Mouse (Mus musculus) activated CD4-positive, CD25-positive, alpha-beta regulatory T cell (primary cell): ENCODE measurements around the gene Rcn3. TPM values are rescaled to one million over a fixed set of nuclear protein-coding genes. Genes with fewer than 3 reads are reported as not detected.

Experiments
- polyA plus RNA-seq, 2 experiments: library from polyadenylated mRNA; unstranded; fragments of 100-300 nt; shearing (Covaris generic); gene quantifications; one replicate each; pipeline ENCODE4 v1.2.1; 2017

Gene Rcn3
- polyA plus RNA-seq: 10 to 100 TPM in 1 of 2 experiments, 1 to 10 TPM in 1; 5.2 to 16.8 TPM

GRCm38 (mm10) chr7:45092048-45092447, at the start of gene Rcn3:
TSS of gene Rcn3 (minus strand) at chr7:45092221.

GRCm38 (mm10) chr7:45135993-45136567, 44.1 kb upstream of the Rcn3 start, which contains the start of the genes Gm45713 and Flt3l:
TSS of gene Gm45713 (minus strand) at chr7:45136231.
TSS of gene Flt3l (minus strand) at chr7:45136432.

DNA sequence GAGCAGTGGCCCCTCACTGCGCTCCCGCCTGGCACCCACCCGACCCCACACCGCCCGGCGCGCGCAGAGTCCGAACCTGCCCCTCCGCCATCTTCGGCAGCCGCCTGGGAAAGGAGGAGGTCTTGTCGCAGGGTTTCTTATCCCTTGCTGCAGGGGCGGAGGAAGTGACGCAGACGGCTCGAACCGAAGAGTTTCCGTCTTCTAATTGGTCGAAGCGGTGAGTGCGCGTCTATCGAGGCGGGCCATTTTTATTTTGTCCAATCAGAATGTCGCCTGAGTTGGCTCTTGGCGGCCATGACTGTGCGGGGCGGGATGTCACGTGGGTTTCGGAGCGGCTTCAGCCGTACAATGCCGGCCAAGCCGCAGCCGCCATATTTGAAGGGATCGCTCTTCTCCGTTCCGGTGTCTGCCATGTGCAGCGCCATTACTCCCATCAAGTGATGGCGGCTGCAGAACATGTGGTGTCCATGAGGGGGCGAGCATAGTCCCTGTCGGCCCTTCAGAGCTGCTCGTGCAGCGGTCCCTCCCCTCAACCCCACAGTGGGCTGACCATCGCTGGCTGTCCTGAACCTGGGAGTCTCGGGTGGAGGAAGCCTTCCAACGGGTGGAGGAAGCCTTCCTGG, 36.7 kb upstream of the Rcn3 start, which contains the start of gene Rpl13a:
Gene Rpl13a (minus strand): TSS at position 138 of the 623 bp plus-strand sequence.

DNA sequence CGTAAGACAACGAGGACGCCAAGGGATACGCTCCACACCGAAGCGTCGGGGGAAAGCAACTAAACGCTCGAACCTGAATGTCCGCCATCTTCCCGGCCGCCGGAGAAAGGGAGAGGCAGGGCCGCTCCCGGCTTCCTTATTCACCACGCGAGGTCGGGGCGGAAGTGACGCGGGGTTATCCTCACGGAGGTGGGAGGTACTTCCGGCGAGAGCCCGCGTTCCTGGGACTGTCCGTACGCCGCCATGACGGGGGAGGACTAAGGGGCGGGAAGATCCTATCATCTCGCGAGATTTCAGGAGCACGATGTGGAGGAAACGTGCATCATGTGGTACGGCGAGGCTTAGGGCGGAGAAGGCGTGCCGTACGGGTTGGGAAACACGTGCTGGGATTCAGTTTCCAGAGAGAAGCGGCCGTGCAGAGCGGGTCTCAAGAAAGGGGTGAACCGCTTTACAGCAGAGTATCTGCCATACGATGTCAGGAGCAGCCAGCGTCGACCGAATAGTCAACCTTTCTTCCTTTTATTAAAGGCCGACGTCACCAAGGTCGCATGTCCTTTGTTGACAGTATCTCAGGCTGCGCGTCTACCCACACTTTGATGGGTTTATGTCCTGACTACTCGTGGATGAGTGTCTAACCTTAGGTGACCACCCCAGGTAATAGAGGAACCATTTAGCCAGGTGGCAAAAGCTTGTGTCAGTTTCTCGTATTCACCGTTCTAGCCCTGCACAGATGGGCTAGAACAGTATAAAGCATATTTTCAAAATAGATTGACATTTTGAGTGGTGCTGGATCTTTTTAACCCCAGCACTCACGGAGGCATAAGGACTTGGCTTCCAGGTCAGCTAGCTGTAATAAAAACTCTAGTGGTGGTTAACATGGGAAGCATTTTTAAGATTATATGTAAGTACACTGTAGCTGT, 32.5 kb upstream of the Rcn3 start, which contains the start of gene Rps11:
Gene Rps11 (minus strand): TSS at position 216 of the 920 bp plus-strand sequence.

DNA sequence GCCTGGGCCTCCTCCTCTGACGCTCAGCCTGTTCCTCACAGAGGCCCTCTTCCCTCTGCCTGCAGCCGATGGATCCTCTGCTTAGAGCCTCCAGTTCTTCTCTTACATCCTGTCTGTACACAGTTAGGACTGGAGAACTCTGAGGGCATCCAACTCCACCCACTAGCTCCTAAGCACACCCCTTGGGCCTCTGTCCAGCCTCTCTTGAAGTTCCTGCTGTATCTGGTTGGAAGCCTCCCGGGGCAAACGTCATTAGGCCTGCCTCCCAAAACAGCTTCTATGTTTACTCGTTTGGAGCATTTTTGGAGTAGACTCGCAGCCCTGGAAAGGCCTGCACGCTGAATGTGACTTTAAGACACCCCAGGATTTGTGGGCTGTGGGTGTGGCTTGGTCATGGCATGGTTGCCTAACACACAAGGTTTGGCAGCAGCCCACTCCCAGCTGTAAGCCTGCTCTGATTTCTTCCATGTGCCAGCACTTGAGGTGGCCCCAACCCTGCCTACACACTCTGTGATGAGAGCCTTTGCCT, 11.7 kb upstream of the Rcn3 start, which contains the start of gene Fcgrt:
Gene Fcgrt (minus strand): TSS at position 200 of the 529 bp plus-strand sequence.

GRCm38 (mm10) chr7:45062239-45062835, 29.7 kb downstream of the Rcn3 start, which contains the start of the genes Nosip and Prrg2:
TSS of gene Nosip (plus strand) at chr7:45062429.
TSS of gene Prrg2 (minus strand) at chr7:45062677.

GRCm38 (mm10) chr7:45052862-45053116, 39.2 kb downstream of the Rcn3 start, which contains the start of gene Prr12:
TSS of gene Prr12 (minus strand) at chr7:45052881.

Other genes starting within 250 kb of the Rcn3 start
- 10 to 100 TPM; 18.0 to 26.0 TPM for gene Akt1s1, start 243.2 kb downstream of the Rcn3 start, polyA plus RNA-seq
- gene Tbc1d17, start 243.1 kb downstream of the Rcn3 start, polyA plus RNA-seq: 10 to 100 TPM; 59.0 to 77.7 TPM
- gene Pnkp, start 235.1 kb downstream of the Rcn3 start, polyA plus RNA-seq: 10 to 100 TPM; 68.0 to 97.8 TPM
- gene Ptov1, start 222.4 kb downstream of the Rcn3 start, polyA plus RNA-seq: 10 to 100 TPM; 19.1 to 21.8 TPM
- 10 to 100 TPM; 53.6 TPM for gene Med25, start 199.5 kb downstream of the Rcn3 start, polyA plus RNA-seq
- gene Fuz, start 196.1 kb downstream of the Rcn3 start, polyA plus RNA-seq: 10 to 100 TPM; 28.0 to 39.1 TPM
- gene Ap2a1, start 162.7 kb downstream of the Rcn3 start, polyA plus RNA-seq: 10 to 100 TPM; 49.1 to 61.7 TPM
- gene Tsks, start 149.0 kb downstream of the Rcn3 start, polyA plus RNA-seq: under 1 TPM; 0.14 to 0.18 TPM
- gene Cpt1c, start 117.4 kb downstream of the Rcn3 start, polyA plus RNA-seq: under 1 TPM; 0.28 to 0.44 TPM
- 100 to 1,000 TPM; 138 to 219 TPM for gene Prmt1, start 105.7 kb downstream of the Rcn3 start, polyA plus RNA-seq
- gene Irf3, start 94.6 kb downstream of the Rcn3 start, polyA plus RNA-seq: 100 to 1,000 TPM; 173 to 194 TPM
- 10 to 100 TPM; 24.3 to 26.9 TPM for gene Bcl2l12, start 93.5 kb downstream of the Rcn3 start, polyA plus RNA-seq
- 10 to 100 TPM; 30.1 to 38.3 TPM for gene Scaf1, start 75.9 kb downstream of the Rcn3 start, polyA plus RNA-seq
- gene Rras, start 74.3 kb downstream of the Rcn3 start, polyA plus RNA-seq: 10 to 100 TPM; 21.5 to 34.7 TPM
- 1 to 10 TPM; 3.3 to 6.1 TPM for gene Prr12, start 39.3 kb downstream of the Rcn3 start, polyA plus RNA-seq
- 100 to 1,000 TPM; 130 to 137 TPM for gene Nosip, start 29.8 kb downstream of the Rcn3 start, polyA plus RNA-seq
- 1 to 10 TPM; 1.9 to 2.7 TPM for gene Prrg2, start 29.5 kb downstream of the Rcn3 start, polyA plus RNA-seq
- gene Fcgrt, start 11.6 kb upstream of the Rcn3 start, polyA plus RNA-seq: 10 to 100 TPM in 1 of 2 experiments, 1 to 10 TPM in 1; 1.6 to 18.5 TPM
- 1,000 to 10,000 TPM; 2,309 to 3,648 TPM for gene Rps11, start 32.2 kb upstream of the Rcn3 start, polyA plus RNA-seq
- 1,000 to 10,000 TPM; 2,307 to 3,859 TPM for gene Rpl13a, start 36.5 kb upstream of the Rcn3 start, polyA plus RNA-seq
- gene Gm45713, start 44.0 kb upstream of the Rcn3 start, polyA plus RNA-seq: not detected
- gene Flt3l, start 44.2 kb upstream of the Rcn3 start, polyA plus RNA-seq: 100 to 1,000 TPM; 263 to 410 TPM
- gene Pih1d1, start 62.1 kb upstream of the Rcn3 start, polyA plus RNA-seq: 10 to 100 TPM; 57.0 to 66.8 TPM
- gene Aldh16a1, start 62.4 kb upstream of the Rcn3 start, polyA plus RNA-seq: 10 to 100 TPM; 41.4 to 60.4 TPM
- under 1 TPM; 0.45 to 0.72 TPM for gene Slc17a7, start 71.7 kb upstream of the Rcn3 start, polyA plus RNA-seq
- not detected for gene Gfy, start 87.3 kb upstream of the Rcn3 start, polyA plus RNA-seq
- gene Pth2, start 88.8 kb upstream of the Rcn3 start, polyA plus RNA-seq: not detected
- gene Ccdc155, start 112.7 kb upstream of the Rcn3 start, polyA plus RNA-seq: under 1 TPM; 0.07 to 0.10 TPM
- 10 to 100 TPM in 1 of 2 experiments, 1 to 10 TPM in 1; 9.8 to 26.8 TPM for gene Dkkl1, start 119.9 kb upstream of the Rcn3 start, polyA plus RNA-seq
- 1 to 10 TPM; 2.6 to 4.0 TPM for gene Tead2, start 123.5 kb upstream of the Rcn3 start, polyA plus RNA-seq
- 100 to 1,000 TPM; 461 to 714 TPM for gene Cd37, start 146.9 kb upstream of the Rcn3 start, polyA plus RNA-seq
- under 1 TPM in 1 of 2 experiments, not detected in 1; 0.20 TPM for gene Slc6a16, start 148.9 kb upstream of the Rcn3 start, polyA plus RNA-seq
- under 1 TPM in 1 of 2 experiments, not detected in 1; 0.28 TPM for gene Slc6a21, start 185.3 kb upstream of the Rcn3 start, polyA plus RNA-seq
- 10 to 100 TPM; 12.2 to 16.1 TPM for gene Trpm4, start 241.6 kb upstream of the Rcn3 start, polyA plus RNA-seq
- not detected for gene Hrc, start 243.1 kb upstream of the Rcn3 start, polyA plus RNA-seq